Mouse (Mus musculus): ENCODE measurements around the gene Foxp1. TPM values are rescaled to one million over a fixed set of nuclear protein-coding genes. Genes with fewer than 3 reads are reported as not detected.

Gene Foxp1
- 19.5 TPM for polyA plus RNA-seq (2014; fragmentation: Illumina TruSeq; extraction: RNeasy Lipid Tissue Mini Kit (QIAGEN cat#74804); ENCODE audit: low read depth, low replicate concordance)

GRCm38 (mm10) chr6:99522359-99523108 lies at the start of gene Foxp1:
Gene Foxp1 (minus strand): TSS chr6:99522721.

Other genes starting within 250 kb of the Foxp1 start
- gene Eif4e3, start 144.1 kb upstream of the Foxp1 start, polyA plus RNA-seq (2014; fragmentation: Illumina TruSeq; extraction: RNeasy Lipid Tissue Mini Kit (QIAGEN cat#74804); ENCODE audit: low read depth, low replicate concordance): 20.5 TPM
- not detected for gene Gm20696, start 144.1 kb upstream of the Foxp1 start, polyA plus RNA-seq (2014; fragmentation: Illumina TruSeq; extraction: RNeasy Lipid Tissue Mini Kit (QIAGEN cat#74804); ENCODE audit: low read depth, low replicate concordance)
- gene Gpr27, start 170.0 kb upstream of the Foxp1 start, polyA plus RNA-seq (2014; fragmentation: Illumina TruSeq; extraction: RNeasy Lipid Tissue Mini Kit (QIAGEN cat#74804); ENCODE audit: low read depth, low replicate concordance): 2.4 TPM
- gene Prok2, start 203.7 kb upstream of the Foxp1 start, polyA plus RNA-seq (2014; fragmentation: Illumina TruSeq; extraction: RNeasy Lipid Tissue Mini Kit (QIAGEN cat#74804); ENCODE audit: low read depth, low replicate concordance): 0.98 TPM

Data from adipose tissue, adult 10 weeks (tissue).